Mouse (Mus musculus) small intestine, adult 2 months (tissue): ENCODE data around the gene Gm49396.

Experiments
- CTCF ChIP-seq: fragments of 200-500 bp; IDR thresholded peaks from 2 replicates; pipeline ENCODE4 v1.5.1; 2012; ENCODE audit warnings: low read depth, mild to moderate bottlenecking, control low read depth, inconsistent platforms, low read length, moderate library complexity, mixed read lengths; ENCODE audit not compliant: insufficient replicate concordance, insufficient read length; ENCODE audit errors: extremely low read depth
- POLR2A ChIP-seq: fragments of 200-500 bp; IDR thresholded peaks from 2 replicates; pipeline ENCODE4 v1.6.1; 2012; ENCODE audit warnings: low read depth, mild to moderate bottlenecking, control low read depth, inconsistent platforms, low read length, moderate library complexity

DNA sequence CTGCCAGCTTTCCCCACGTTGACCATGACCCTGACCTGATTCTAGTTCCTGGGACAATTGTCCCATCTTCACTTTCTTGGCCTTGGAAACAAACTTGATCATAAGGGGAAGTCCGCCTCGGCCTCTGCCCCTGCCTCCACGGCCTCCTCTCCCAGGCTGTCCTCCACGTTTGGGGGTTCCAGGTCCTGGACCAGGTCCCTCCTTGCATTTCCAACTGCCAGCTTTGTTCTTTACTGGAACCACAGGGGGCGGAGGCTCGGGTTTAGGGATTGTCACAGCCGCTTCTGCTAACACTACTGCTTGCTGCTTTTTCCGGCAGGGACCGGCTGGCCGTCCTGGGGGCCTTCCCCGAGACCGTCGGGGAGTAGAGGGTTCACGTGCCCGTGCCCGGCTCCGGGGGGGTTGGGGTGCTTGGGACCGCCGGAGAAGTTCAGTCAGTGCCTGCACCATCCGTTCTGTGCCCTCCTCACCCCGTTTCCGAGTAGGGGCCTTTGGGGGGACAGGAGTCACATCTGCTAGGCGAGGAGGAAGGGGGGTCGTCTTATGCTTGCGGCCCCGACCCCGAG is 23.4 kb downstream of the Gm49396 start:
- TF ChIP-seq POLR2A: no peak
- TF ChIP-seq CTCF: no peak
